Mouse (Mus musculus) heart, adult 8-10 months (tissue): ENCODE results near the gene Rps19. TPM values are rescaled to one million over a fixed set of nuclear protein-coding genes. Genes with fewer than 3 reads are reported as not detected.
A peak's percentile ranks its signal among the peaks of the same experiment; 100 is the strongest.

Source experiments
- DNase-seq: peaks from one replicate; pipeline ENCODE4 v3.0.0; 2022; ENCODE audit warnings: low spot score
- total RNA-seq, 4 experiments: library from RNA; stranded (reverse); gene quantifications; 2 replicates each; pipeline ENCODE4 v1.2.4; 2022

Rps19 gene
- total RNA-seq, 4 experiments from 2014 or later: 468 to 567 (median 530) TPM

GRCm38 (mm10) chr7:24902630-24903443, 18.7 kb downstream of the Rps19 start, which contains the start of gene Arhgef1:
Arhgef1 (plus strand) TSS chr7:24902912.
- DNase-seq: peak; percentile 59

GRCm38 (mm10) chr7:24903444-24903825, 19.3 kb downstream of the Rps19 start:
- no peak for DNase-seq

- DNase-seq: peak; percentile 97
These were observed 19.9 kb downstream of the Rps19 start for GRCm38 (mm10) chr7:24904070-24904483.

- no peak for DNase-seq
These were observed 20.8 kb downstream of the Rps19 start for GRCm38 (mm10) chr7:24904936-24905335.

GRCm38 (mm10) chr7:24906551-24906950, 22.4 kb downstream of the Rps19 start:
- DNase-seq: no peak

GRCm38 (mm10) chr7:24907211-24907748, 23.1 kb downstream of the Rps19 start:
- DNase-seq: no peak

GRCm38 (mm10) chr7:24912480-24912879, 28.3 kb downstream of the Rps19 start:
- no peak for DNase-seq

- DNase-seq: no peak
These were observed 34.7 kb downstream of the Rps19 start for GRCm38 (mm10) chr7:24918763-24919323.

- DNase-seq: peak; percentile 76
These were observed 35.6 kb downstream of the Rps19 start for GRCm38 (mm10) chr7:24919728-24920127.

GRCm38 (mm10) chr7:24930475-24930874, 46.3 kb downstream of the Rps19 start:
- DNase-seq: no peak

GRCm38 (mm10) chr7:24931651-24932050, 47.5 kb downstream of the Rps19 start:
- no peak for DNase-seq

Other genes starting within 250 kb of the Rps19 start
- not detected for gene Lypd3, start 247.8 kb upstream of the Rps19 start, total RNA-seq
- not detected for gene Tex101, start 207.7 kb upstream of the Rps19 start, total RNA-seq
- gene BC049730, start 175.1 kb upstream of the Rps19 start, total RNA-seq: not detected
- not detected for gene Gm4763, start 157.5 kb upstream of the Rps19 start, total RNA-seq
- 1 to 10 TPM in 1 of 4 experiments, not detected in 3; 1.6 TPM for gene Cd177, start 124.1 kb upstream of the Rps19 start, total RNA-seq
- not detected for gene Ceacam10, start 107.2 kb upstream of the Rps19 start, total RNA-seq
- not detected for gene Gm9844, start 22.2 kb upstream of the Rps19 start, total RNA-seq
- not detected for gene Lypd4, start 14.4 kb upstream of the Rps19 start, total RNA-seq
- gene Dmrtc2, start 14.3 kb upstream of the Rps19 start, total RNA-seq: not detected
- gene Cd79a, start 13.0 kb downstream of the Rps19 start, total RNA-seq: 1 to 10 TPM in 1 of 4 experiments, under 1 TPM in 3; 0.35 to 2.1 (median 0.66) TPM
- gene Arhgef1, start 18.5 kb downstream of the Rps19 start, total RNA-seq: 10 to 100 TPM; 31.8 to 45.5 (median 43.8) TPM
- not detected for gene Gm4881, start 60.1 kb downstream of the Rps19 start, total RNA-seq
- gene Rabac1, start 88.4 kb downstream of the Rps19 start, total RNA-seq: 100 to 1,000 TPM; 297 to 375 (median 324) TPM
- gene Atp1a3, start 121.6 kb downstream of the Rps19 start, total RNA-seq: 1 to 10 TPM in 2 of 4 experiments, under 1 TPM in 2; 0.60 to 3.3 (median 1.3) TPM
- 1 to 10 TPM; 3.7 to 4.5 (median 3.8) TPM for gene Grik5, start 188.0 kb downstream of the Rps19 start, total RNA-seq
- gene Zfp574, start 188.2 kb downstream of the Rps19 start, total RNA-seq: 10 to 100 TPM in 1 of 4 experiments, 1 to 10 TPM in 3; 7.9 to 10.0 (median 9.0) TPM